Mouse (Mus musculus) thymus, adult 18-20 months (tissue): Measurements from ENCODE around the gene Tshb.
A peak's percentile ranks its signal among the peaks of the same experiment; 100 is the strongest.

Experiments used
- DNase-seq, 2 experiments: peaks; one replicate each; pipeline ENCODE4 v3.0.0; 2022; ENCODE audit warnings: mixed read lengths in 2 of 2

Gene Tshb

DNA sequence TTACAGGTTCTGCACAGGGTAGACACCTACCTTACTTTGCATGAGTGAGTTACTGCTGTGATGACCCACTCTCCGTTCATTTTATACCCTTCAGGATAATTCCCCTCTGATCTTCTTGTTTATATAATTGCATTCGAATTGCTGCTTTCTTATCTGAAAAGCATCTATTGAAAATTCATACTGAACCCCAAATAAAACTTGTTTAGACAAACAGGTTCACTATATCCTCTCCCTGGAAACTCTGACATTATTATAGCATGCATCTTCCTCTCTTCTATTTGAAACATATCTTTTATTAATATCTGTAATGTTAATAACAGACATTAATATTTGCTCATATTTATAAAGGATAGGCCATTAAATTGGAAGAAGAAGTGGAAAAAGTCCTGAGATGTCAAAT, at the start of gene Tshb:
Gene Tshb (minus strand): TSS at position 101 of the 400 bp plus-strand sequence.
- no peak for DNase-seq

DNA sequence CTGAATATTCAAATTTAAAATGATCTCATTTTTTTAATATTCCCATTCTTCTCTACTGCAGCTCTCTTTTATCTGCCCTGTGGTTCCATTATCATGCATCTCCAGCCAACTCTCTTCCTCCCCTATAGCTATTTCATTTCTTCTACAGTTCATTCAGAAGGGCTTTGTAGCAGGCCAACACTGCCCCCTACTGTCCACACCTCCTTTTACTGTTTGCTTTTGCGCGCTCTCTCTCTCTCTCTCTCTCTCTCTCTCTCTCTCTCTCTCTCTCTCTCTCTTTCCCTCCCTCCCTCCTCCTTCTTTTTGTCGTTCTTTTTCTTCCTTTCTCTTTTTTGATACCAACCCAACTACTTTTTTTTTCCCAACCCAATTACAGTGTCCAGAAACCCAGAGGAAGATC, 21.4 kb upstream of the Tshb start:
- DNase-seq: peak; percentile 40 to 61

DNA sequence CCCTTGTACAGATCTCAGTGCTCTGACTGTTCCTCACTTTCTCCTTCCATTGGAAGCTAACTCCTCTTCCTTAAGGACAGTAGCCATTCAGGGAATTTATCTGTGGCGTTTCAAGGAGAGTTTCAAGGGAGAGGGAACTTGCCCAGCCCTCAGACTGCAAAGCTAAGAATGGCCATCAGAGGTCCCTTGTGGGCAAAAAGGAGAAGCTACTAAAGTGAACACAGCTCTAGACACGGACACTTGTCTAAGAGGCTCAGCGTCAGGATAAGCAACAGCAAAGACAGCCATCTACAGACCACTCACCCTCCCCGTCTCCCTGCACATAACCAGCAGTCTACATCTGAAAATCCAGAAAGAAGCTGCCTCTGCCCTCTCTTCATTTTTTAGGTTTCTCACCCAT, 4.9 kb upstream of the Tshb start:
- no peak for DNase-seq

DNA sequence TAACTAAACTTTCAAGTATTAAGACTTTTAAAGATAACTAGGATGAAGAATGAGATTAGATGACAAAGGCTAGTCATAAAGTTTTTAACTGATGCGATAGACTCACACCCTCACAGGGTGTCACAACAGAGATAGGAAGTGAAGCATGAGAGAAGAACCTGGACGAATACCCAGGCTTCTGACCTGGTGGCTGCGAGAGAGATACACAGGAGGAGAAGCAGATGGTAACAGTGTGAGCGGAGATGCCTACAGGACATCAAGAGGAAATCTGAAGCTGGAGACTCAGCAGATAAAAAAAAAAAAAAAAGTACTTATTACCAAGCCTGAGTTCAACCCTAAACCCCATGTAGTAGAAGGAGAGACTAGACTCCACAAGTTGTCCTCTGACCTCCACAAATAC, 9.5 kb downstream of the Tshb start:
- no peak for DNase-seq

DNA sequence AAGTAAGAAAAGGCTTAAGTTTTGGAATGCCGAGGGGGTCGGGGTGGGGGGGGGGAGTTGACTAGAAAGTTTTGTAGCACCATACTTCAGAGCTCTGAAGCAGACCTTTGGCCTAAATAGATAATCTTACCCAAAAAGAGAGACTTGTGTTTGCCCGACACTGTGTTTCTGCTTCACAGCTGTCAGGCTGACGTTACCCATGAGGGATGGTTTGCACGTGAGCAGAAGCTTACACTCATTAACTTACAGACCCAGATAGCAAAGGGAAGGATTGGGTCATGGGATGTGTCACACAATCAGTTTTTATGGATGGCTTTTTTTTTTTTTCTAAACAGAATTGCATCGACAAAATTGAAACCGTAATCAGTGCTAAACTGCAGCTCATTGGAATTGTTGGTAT, 17.7 kb downstream of the Tshb start:
- no peak for DNase-seq

DNA sequence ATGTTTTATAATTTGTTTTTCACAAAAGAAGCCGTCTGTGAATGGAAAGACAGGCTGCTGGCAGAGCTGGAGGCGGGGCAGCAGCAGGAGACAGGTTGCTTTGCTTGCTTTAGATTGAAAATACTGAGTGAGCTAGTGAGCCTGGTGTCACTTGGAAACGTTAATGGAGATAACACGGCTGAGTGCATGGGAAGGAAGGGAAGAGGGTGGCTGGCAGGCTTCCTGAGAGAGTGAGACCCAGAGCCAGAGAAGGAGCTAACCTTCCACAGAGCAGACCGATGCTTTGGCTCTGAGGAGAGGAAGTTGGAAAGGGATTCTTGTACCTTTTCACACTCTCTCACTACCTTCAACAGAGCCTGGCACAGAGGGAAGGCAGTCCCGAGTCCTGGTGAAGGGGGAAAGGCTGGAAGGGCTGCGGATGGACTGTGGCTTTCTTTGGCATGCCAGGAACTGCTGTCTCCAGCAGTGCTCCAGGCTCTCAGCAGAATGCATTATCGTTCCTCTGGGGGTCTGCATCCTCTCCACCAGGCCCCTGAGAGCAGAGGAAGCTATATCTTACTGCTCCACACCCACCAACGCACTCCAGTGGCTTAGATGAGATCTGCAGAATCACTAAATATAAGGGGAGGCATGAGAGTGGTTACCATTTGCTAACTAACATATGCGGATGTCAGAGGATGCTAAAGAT, 18.7 kb downstream of the Tshb start:
- no peak for DNase-seq

DNA sequence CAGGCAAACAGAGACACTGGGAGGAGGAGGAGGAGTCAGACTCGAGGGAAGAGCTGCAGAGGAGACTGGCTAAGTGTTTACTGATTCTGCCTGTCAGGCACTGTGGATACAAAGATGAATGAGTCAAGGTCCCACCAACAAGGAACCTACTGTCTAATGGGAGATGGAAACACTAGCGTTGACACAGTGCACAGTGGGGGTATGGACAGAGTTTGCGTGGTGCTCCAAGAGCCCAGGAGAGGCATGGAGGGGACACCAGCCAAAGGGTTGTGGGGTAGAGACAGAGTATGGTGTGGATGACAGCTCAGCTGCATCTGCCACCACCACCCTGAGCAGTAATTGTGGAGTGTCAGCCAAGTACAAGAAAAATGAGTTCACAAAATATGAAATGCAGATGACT, 20.1 kb downstream of the Tshb start:
- DNase-seq: no peak

DNA sequence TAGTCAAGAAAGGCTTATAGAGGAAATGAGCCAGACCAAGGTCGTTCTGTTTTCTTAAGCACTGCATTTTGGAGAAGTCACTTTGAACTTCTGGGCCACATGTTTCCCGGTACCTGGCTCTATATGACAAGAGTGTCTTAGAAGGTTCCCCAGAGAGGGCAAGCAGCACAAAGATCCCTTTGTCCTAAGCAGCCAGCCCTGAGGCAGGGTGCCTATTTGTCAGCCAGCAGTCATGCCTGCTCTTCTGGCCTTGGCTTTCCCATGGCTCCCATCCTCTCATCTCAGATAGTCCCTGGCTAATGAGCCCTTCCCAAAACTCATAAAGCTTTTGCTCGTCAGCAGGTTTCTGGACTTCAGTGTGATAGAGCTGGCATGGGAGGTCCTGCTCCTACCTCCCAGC, 22.3 kb downstream of the Tshb start:
- DNase-seq: no peak

DNA sequence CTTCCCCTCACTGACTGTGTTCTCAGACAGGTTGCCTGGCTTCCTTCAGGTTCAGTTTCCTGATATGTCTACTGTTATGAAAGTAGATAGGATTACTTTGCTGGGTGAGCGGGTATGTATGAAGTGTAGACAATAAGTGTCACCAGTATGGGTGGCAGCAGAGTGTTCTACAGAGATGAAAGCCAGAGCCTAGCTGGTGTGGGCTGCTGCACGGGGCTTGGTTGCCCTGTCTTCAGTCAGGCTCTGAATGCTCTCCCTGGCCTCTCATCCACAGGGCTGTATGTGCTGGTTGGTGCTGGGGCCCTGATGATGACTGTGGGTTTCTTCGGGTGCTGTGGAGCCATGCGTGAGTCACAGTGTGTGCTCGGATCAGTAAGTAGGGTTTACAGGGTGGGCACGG, 25.5 kb downstream of the Tshb start:
- no peak for DNase-seq

DNA sequence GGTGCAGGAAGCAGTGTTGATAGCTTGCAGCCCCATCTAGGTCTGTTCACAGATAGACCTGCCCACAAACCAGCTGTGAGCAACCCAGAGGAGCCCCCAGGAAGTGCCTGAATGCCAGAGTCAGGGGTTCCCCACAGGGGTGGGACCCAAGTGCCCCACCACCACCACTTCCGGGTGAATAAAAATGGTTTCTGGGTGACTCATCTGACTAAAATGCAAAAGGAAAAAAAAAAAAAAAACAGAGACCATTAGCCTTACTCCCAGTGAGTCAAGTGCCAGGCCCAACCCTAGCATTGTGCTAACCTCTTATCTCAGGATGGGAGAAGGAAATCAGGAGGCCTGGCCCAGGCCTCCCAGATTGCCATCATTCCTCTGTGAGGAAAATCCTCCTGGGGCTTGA, 26.7 kb downstream of the Tshb start:
- peak; percentile 68 to 79 for DNase-seq

DNA sequence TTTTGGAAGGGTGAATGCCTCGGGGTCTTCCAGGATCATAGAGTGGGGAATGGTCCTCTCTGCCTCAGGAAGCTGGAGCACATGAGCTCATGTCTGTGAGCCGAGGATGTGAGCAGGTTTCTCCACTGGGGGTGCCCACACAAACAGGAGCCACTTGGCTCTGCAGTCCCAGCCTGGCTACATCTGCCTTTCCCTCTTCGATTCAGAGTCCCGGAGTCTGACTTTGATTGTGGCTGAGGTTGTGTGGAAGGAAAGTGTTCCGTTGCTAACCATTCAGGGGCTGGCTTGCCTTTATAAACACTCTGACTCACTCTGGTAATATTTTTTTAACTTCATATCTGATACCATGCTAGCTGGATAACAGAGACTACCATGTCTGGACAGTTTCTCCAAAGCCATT, 30.1 kb downstream of the Tshb start:
- no peak for DNase-seq

DNA sequence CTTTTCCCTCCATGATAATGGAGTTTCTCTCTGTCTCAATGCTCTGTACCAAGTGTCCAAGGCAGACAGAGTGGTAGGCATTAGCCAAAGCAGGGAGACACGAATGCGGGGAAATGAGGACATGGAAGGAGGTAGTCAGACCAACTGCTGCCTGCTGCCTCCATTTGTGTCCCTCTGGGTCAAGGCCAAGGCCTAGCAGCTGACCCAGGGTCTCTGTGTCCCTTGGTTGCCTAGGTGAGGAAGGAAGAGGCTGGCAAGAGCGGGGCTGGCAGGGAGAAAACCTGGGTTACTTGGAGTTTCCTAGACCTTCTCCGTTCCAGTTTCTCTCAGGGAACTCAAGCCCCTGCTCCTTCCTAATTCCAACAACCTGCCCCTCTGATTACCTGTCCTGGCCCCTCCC, 30.5 kb downstream of the Tshb start:
- no peak for DNase-seq

DNA sequence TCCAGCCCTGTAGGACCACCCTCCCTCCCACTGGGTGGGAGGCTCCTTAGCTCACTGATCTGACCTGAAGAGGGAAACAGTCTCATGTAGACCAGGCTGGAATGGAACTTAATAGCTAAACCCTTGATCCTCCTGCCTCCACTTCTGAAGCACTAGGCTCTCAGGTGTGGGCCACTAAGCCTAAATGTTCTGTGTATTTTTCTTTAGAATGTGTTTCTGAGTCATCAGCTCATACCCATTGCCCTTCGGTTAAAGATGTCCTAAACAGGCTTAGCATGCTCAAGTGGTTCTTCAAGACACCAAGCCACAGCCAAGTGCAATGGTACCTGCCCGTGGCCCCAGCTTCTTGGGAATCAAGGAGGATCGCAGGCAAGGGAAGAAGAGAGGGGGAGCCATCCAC, 31.0 kb downstream of the Tshb start:
- DNase-seq: no peak

DNA sequence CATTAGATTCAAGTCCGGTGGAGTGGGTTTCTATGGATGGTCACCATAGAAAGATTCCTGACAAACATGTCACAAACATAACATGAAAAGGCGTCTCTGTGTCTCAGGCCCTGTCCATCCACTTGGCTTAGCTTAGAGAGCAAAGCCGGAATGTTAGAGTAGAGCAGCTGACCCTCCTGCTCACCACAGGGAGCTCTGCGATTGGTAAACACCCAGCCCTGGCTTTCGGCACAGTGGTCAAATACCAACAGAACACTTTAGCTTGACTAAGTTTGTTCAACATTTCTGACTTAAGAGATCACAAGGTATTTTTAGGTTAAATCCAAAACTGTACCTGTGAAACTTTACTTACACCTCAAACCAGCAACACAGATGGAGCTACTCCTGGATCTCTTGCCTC, 31.4 kb downstream of the Tshb start:
- no peak for DNase-seq

DNA sequence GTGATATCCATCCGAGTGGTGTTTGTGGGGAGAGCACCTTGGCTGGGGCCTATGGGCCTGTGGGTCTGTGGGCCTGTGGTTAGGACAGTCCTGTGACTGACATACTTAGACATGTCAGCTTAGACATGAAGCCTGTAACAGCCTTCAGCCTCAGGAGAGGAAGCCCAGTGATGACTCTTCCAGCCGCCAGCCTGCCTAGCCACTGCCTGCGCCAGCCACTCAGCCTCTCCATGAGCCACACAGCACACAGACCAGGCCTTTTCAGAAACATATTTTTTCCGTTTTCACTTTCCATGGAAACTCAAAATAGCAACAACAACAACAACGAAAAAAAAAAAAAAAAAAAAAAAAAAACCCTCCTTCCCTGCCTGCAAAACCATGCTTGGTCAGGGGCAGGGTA, 33.8 kb downstream of the Tshb start:
- no peak for DNase-seq

DNA sequence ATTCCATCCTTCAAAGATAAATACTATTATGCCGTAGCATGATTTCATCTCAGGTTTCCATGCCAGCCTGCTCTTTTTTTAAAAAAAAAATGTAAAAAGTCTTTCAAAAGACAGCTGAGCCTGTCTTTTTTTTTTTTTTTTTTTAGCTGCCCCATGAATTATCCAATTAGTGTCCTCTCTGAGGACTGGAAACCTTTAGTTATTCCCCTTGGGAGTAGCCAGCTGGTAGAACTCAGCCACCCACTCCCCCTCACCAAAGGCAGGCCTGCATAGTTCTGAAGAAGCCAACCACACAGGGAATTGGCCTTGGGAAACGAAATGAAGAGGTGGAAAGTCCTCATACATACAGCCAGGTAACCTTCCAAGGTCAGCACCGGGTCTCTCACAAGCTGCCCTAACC, 34.5 kb downstream of the Tshb start:
- DNase-seq: no peak

DNA sequence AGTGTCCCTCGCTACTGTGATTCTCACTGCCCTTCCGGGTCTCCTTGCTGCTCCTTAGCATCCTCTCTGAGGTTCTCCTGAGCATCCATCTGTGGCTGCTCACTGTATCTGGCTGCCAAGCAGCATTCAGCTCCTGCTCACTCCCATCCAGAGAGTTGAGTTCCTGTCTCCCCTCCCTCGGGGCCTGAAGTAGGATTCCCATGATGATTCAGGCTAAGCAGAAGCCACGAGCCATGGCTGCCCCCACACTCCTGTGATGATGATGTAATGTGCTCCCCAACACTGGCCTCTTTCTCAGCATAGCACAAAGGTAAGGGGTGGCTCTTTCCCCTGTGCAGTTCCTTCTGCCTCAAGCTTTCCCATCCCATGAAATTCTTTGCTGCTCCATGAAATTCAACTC, 36.3 kb downstream of the Tshb start:
- DNase-seq: no peak

DNA sequence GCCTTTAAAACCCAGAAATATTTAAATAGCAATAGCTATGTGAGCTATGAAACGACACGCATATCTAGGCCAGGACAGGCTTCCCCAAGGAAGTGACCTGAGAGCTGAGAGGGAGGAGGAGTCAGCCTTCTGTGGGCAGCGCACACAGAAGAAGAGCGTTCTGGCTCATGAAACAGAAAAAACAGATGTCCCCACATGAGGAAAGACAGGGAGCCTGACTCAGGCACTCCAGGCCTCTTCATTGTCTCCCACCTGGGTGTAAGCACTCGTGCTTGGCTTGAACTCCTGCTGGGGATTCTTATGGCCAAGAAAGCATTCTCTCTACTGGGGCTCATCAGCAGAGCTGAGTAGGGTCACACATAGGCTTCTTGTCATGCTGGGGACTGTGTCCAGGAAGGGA, 37.9 kb downstream of the Tshb start:
- no peak for DNase-seq

DNA sequence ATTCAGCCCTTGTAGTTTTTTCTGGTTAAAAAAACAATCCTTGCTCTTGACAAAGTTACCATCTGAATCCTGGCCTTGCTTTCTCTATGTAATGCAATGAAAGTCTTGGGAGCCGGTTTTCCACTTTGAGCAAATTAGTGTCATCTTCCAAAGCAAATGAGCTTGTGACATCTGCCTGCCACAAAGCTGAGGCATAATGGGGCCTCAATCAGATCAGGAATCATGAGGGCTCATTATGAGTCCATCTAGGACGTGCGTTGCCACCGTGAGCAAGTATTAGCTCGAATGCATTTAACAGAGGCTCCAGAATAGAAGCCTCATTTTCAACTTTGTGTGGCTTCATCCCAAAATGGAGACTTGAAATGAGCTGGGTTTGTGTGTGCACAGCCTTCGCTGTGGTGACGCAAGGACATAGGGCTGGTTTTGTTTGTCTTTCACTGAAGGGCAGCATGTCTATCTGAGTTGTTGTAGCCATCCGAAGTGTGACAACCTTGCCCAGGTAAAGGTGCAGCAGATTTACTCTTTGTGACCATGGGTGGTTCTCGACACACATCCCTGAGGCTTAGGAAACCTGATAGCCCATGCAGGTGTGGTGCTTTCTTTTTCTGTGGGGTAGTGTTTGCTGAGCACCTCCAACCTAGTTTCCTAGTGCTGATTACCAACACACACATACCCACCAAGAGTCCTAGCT, 38.6 kb downstream of the Tshb start:
- DNase-seq: no peak

DNA sequence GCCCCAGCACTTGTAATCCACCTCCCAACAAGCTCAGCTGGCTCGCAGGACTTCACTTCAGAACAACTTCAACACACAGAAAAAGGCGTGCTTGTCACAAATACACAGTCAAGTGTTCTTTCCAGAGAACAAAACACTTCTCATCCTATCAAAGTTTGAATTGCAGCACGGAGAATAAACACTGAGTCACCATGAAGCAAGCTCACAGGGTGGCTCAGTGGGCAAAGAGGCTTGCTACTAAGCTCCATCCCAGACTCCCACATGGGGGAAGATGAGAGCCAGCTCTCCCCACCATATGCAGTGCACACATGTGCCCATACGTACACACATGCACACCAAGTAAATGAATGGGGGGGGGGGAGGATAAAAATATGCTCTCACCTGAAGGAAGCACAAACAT, 39.3 kb downstream of the Tshb start:
- no peak for DNase-seq

DNA sequence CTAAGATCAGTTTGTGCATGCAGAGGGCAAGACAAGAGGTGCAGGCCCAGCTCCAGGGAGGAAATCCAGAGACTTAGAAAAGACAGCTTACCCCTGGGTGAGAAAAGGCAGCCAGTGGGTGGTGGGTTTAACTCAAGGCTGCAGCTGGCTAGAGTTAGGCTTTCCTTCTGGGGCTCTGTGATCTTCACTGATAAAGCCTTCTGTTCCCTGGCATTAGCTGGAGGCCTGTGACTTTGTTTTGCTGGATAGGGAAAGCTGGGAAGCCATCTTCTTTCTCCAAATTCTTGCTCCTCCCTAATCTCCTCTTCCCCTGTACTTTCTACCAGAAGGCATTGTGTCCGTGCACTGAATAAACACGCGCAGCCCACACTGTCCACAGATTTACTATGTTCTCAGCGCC, 39.8 kb downstream of the Tshb start:
- no peak for DNase-seq

DNA sequence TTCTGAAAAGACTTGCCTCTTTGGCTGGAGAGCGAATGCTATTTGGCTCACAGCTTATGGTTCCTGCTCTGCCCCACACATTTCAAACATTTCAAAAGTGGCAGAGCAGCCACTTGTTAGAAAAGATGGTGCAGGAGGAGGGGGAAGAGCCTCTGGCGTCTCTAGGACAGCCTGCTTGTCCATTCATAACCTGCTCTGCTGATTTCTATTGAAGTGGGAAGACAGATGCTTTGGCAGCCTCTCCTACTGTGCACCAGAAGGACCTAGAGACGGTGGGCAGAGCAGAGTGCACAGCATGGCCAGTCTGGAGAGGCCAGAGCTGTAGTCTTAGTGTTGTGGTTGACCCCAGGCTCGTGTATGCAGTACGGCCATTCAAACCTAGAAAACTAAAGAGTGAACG, 43.6 kb downstream of the Tshb start:
- DNase-seq: no peak

DNA sequence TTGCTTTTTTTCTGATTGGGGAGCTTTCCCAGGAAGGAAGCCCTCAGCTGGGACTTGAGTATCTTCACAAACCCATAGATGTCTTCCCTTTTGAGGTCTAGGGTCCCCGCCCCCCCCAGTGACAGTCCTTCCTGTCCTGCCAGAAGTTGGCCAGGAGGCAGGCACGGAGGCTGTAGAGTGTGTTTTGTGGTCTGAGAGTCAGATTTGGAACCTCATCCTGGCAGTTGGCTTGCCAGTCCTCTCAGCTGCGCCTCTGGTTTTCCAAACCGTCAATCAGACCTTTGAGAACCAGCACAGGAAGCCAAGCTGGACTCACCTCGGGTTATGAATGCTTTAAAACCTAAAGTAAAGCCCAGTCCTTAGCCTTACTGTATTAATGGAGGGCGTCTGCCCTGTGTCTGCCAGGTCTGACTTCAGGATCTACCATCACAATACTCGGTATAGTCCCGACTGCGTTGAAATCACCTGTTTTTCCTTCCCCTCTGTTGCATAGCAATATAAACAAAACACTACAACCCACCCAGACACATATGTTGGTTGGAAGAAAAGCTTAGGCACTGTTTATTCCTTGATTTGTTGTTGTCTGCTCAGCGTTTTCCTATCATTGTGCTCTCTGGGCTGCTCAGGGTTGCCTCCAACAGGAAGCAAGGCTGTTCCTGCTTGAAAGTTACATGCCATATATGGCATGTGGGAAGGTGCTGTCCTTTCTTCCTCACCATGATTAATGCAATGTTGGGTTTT, 44.2 kb downstream of the Tshb start:
- no peak for DNase-seq

DNA sequence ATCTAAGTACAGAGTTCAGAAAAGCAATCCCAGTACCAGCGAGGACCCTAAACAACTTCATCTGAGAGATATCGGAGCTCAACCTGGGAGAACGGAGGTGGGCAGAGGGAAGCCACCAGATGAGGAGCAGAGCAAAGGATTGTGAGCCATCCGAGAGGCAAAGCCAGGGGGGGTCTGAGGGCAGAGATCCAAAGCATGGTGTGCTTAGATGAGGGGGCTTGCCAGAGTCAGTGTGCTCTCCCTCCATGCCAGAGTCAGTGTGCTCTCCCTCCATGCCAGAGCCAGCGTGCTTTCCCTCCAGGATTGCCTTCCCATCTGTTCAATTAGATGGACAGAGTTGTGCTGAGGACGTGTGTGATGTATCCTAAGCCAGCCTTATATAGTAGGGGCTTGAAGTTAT, 45.4 kb downstream of the Tshb start:
- no peak for DNase-seq
